Mouse (Mus musculus): ENCODE measurements around the gene Lyst. TPM values are rescaled to one million over a fixed set of nuclear protein-coding genes. Genes with fewer than 3 reads are reported as not detected.

Lyst gene
- total and polyA plus RNA-seq, 3 experiments: 2.9 to 3.1 TPM; not detected in 1

DNA sequence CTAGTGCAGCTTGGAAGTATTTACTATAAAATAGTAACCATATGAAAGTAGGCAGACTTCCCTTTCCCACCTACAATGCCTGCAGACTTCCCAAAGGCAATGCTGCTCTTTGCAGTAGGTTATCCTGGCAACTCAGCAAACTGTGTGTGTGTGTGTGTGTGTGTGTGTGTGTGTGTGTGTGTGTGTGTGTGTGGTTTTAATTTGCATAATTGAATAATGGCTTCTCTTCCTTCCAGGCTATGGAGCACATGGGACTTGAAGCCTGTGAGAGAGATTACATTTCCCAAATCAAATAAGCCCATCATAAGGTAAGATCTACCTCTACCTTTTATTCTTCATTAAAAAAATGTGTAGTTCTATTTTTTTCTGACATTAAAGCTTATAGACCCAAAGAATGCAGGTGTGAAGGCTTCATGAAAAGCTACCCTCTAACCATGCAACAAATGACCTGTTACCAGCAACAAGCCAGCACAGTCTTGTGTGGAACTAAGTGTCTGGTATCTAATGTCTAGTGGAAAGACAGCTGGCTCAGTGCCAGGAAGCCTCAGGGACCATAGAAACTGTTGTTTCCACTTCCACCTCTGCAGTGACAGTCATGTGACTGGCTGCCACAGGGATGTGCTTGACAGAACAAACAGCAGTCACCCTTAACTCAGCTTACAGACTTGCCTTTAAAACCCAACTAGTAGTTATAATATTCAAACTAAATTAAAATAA lies 185.7 kb downstream of the Lyst start:
- Histone ChIP-seq H3K27me3 (ENCODE audit: control insufficient read depth in 1 of 2, insufficient read depth in 2 of 2, low read length in 2 of 2) (no peaks in the 10 kb centered on the region), H3K4me1 (ENCODE audit: control insufficient read depth in 1 of 2, insufficient read depth in 2 of 2, low read length in 2 of 2) (peaks cover 5 to 8% of the 10 kb centered on the region in 2 experiments; a peak in 2 of 4 replicates), H3K4me3 (ENCODE audit: control insufficient read depth in 1 of 2, insufficient read depth in 1 of 2, low read depth in 2 of 2, low read length in 2 of 2) (no peak overlapping the region), H3K9ac (ENCODE audit: control insufficient read depth, low read depth, low read length, poor library complexity, severe bottlenecking) (no peak overlapping the region), H3K79me2 (ENCODE audit: control insufficient read depth, insufficient read depth, low read length, poor library complexity) (no peaks in the 10 kb centered on the region), H3K9me3 (replicated peaks; ENCODE audit: insufficient read depth, low read length) (no peaks in the 10 kb centered on the region), H3K27ac (ENCODE audit: control insufficient read depth, low read depth, low read length) (no peak overlapping the region), H3K36me3 (ENCODE audit: control insufficient read depth in 1 of 2, insufficient read depth in 2 of 2, low read length in 2 of 2) (peaks cover 0 to 4% of the 10 kb centered on the region in 2 experiments; a peak in 2 of 4 replicates)
- peak; percentile 91 for TF ChIP-seq USF1 (IDR thresholded peaks at IDR 0.05; ENCODE audit: low read depth, low read length)
- TF ChIP-seq RAD21 (IDR thresholded peaks at IDR 0.05; ENCODE audit: low read depth, low read length): no peak
- TF ChIP-seq USF2 (IDR thresholded peaks at IDR 0.05; ENCODE audit: borderline replicate concordance in 1 of 2, insufficient read depth in 1 of 2, low read depth in 1 of 2, low read length in 2 of 2): 0 out of 4 replicates have a peak, but pooled peaks of 1 of the 2 experiments have one; percentile 52
- peak; percentile 46; the same call in 1 of the 2 replicates for TF ChIP-seq MAX (IDR thresholded peaks at IDR 0.05; ENCODE audit: low read length)
- TF ChIP-seq SIN3A (IDR thresholded peaks at IDR 0.05; ENCODE audit: low read length): no peak
- peak; percentile 86 for DNase-seq (ENCODE audit: low read depth, low spot score)

DNA sequence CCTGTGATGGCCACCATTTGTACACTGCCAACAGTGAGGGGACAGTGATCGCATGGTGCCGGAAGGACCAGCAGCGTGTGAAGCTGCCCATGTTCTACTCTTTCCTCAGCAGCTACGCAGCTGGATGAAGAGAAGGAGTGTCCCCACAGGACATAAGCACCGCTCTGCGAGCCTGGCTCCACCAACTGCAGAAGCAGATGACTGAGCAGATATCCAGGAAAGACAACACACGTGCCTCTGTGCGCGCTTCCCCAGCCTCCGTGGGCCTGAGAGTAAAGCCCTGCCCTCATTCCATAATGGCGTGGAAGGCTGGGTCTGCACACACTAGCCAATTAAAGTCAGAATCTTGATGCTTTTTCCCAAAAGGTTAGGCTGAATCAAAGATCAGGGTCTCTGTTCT lies 186.9 kb downstream of the Lyst start:
- Histone ChIP-seq H3K27ac (ENCODE audit: control insufficient read depth, low read depth, low read length) (no peak overlapping the region), H3K9me3 (replicated peaks; ENCODE audit: insufficient read depth, low read length) (no peaks in the 10 kb centered on the region), H3K9ac (ENCODE audit: control insufficient read depth, low read depth, low read length, poor library complexity, severe bottlenecking) (no peak overlapping the region), H3K4me1 (ENCODE audit: control insufficient read depth in 1 of 2, insufficient read depth in 2 of 2, low read length in 2 of 2) (peaks cover 5 to 8% of the 10 kb centered on the region in 2 experiments; a peak in 2 of 4 replicates), H3K36me3 (ENCODE audit: control insufficient read depth in 1 of 2, insufficient read depth in 2 of 2, low read length in 2 of 2) (peaks cover 0 to 4% of the 10 kb centered on the region in 2 experiments; a peak in 2 of 4 replicates), H3K27me3 (ENCODE audit: control insufficient read depth in 1 of 2, insufficient read depth in 2 of 2, low read length in 2 of 2) (no peaks in the 10 kb centered on the region), H3K4me3 (ENCODE audit: control insufficient read depth in 1 of 2, insufficient read depth in 1 of 2, low read depth in 2 of 2, low read length in 2 of 2) (no peak overlapping the region), H3K79me2 (ENCODE audit: control insufficient read depth, insufficient read depth, low read length, poor library complexity) (no peaks in the 10 kb centered on the region)
- DNase-seq (ENCODE audit: low read depth, low spot score): no peak
- TF ChIP-seq MAFK (IDR thresholded peaks at IDR 0.05; ENCODE audit: borderline replicate concordance, low read depth, low read length) (no peak), MAZ (IDR thresholded peaks at IDR 0.05; ENCODE audit: low read depth, low read length) (no peak), GATA1 (IDR thresholded peaks at IDR 0.05; ENCODE audit: low read depth, low read length) (no peak), JUND (IDR thresholded peaks at IDR 0.05; ENCODE audit: low read depth, low read length) (no peak), MYB (IDR thresholded peaks at IDR 0.05; ENCODE audit: low read depth, low read length) (no peak), USF2 (IDR thresholded peaks at IDR 0.05; ENCODE audit: borderline replicate concordance in 1 of 2, insufficient read depth in 1 of 2, low read depth in 1 of 2, low read length in 2 of 2) (no peak), ZKSCAN1 (IDR thresholded peaks at IDR 0.05; ENCODE audit: low read depth, low read length) (no peak), EP300 (IDR thresholded peaks at IDR 0.05; ENCODE audit: low read depth in 1 of 2, low read length in 2 of 2) (no peak), TAL1 (IDR thresholded peaks at IDR 0.05; ENCODE audit: low read length) (no peak), MEF2A (IDR thresholded peaks at IDR 0.05; ENCODE audit: extremely low read depth, insufficient replicate concordance, low read depth, low read length, poor library complexity, severe bottlenecking) (no peak), NELFE (IDR thresholded peaks at IDR 0.05; ENCODE audit: low read depth, low read length) (no peak), POLR2A (IDR thresholded peaks at IDR 0.05; ENCODE audit: control insufficient read depth in 1 of 2, insufficient read depth in 1 of 2, low read depth in 1 of 2, low read length in 2 of 2, poor library complexity in 1 of 2) (no peak), RCOR1 (IDR thresholded peaks at IDR 0.05; ENCODE audit: low read depth, low read length) (no peak), ELF1 (IDR thresholded peaks at IDR 0.05; ENCODE audit: low read depth, low read length) (no peak), ZMIZ1 (IDR thresholded peaks at IDR 0.05; ENCODE audit: low read depth, low read length) (no peak), ETS1 (IDR thresholded peaks at IDR 0.05; ENCODE audit: low read depth, low read length) (no peak)
